Mouse (Mus musculus): ENCODE results near the gene Bcl2l11. TPM values are rescaled to one million over a fixed set of nuclear protein-coding genes. Genes with fewer than 3 reads are reported as not detected.
"Not testable (repeated sequence)": the region's sequence is repeated elsewhere in the genome, so short reads cannot be mapped to it uniquely, and the experiment has no call there.

Gene Bcl2l11
- total RNA-seq (2014; fragmentation: Nextera tagmentation) (13.1 and 14.4 TPM in 2 replicates), total RNA-seq (2017) (12.1 and 13.4 TPM in 2 replicates)

GRCm38 (mm10) chr2:128125635-128126470 lies at the start of gene Bcl2l11:
Gene Bcl2l11, plus strand, starts transcription at chr2:128126038.
- ATAC-seq (replicated peaks; ENCODE audit: poor library complexity, severe bottlenecking), result peak; percentile 60

- no peak for ATAC-seq (replicated peaks; ENCODE audit: poor library complexity, severe bottlenecking)
Measured at GRCm38 (mm10) chr2:128076936-128077335, 48.9 kb upstream of the Bcl2l11 start.

- ATAC-seq (replicated peaks; ENCODE audit: poor library complexity, severe bottlenecking), result no peak
Measured at GRCm38 (mm10) chr2:128078859-128079258, 47.0 kb upstream of the Bcl2l11 start.

GRCm38 (mm10) chr2:128079316-128079715 lies 46.5 kb upstream of the Bcl2l11 start:
- no peak for ATAC-seq (replicated peaks; ENCODE audit: poor library complexity, severe bottlenecking)

GRCm38 (mm10) chr2:128083844-128084243 lies 42.0 kb upstream of the Bcl2l11 start:
- no peak for ATAC-seq (replicated peaks; ENCODE audit: poor library complexity, severe bottlenecking)

- ATAC-seq (replicated peaks; ENCODE audit: poor library complexity, severe bottlenecking), result no peak
Measured at GRCm38 (mm10) chr2:128084607-128085006, 41.2 kb upstream of the Bcl2l11 start.

- ATAC-seq (replicated peaks; ENCODE audit: poor library complexity, severe bottlenecking), result peak; percentile 50; the same call in 1 of the 2 replicates
Measured at GRCm38 (mm10) chr2:128085481-128085880, 40.4 kb upstream of the Bcl2l11 start.

GRCm38 (mm10) chr2:128086301-128086886 lies 39.4 kb upstream of the Bcl2l11 start:
- ATAC-seq (replicated peaks; ENCODE audit: poor library complexity, severe bottlenecking), result no peak

- ATAC-seq (replicated peaks; ENCODE audit: poor library complexity, severe bottlenecking), result no peak
Measured at GRCm38 (mm10) chr2:128086996-128087526, 38.8 kb upstream of the Bcl2l11 start.

- no peak for ATAC-seq (replicated peaks; ENCODE audit: poor library complexity, severe bottlenecking)
Measured at GRCm38 (mm10) chr2:128087798-128088545, 37.9 kb upstream of the Bcl2l11 start.

- ATAC-seq (replicated peaks; ENCODE audit: poor library complexity, severe bottlenecking), result no peak
Measured at GRCm38 (mm10) chr2:128090283-128090885, 35.5 kb upstream of the Bcl2l11 start.

GRCm38 (mm10) chr2:128091431-128092369 lies 34.1 kb upstream of the Bcl2l11 start:
- ATAC-seq (replicated peaks; ENCODE audit: poor library complexity, severe bottlenecking), result no peak

GRCm38 (mm10) chr2:128092451-128092850 lies 33.4 kb upstream of the Bcl2l11 start:
- ATAC-seq (replicated peaks; ENCODE audit: poor library complexity, severe bottlenecking), result no peak

- no peak for ATAC-seq (replicated peaks; ENCODE audit: poor library complexity, severe bottlenecking)
Measured at GRCm38 (mm10) chr2:128094196-128094595, 31.6 kb upstream of the Bcl2l11 start.

- ATAC-seq (replicated peaks; ENCODE audit: poor library complexity, severe bottlenecking), result no peak
Measured at GRCm38 (mm10) chr2:128094602-128095001, 31.2 kb upstream of the Bcl2l11 start.

- ATAC-seq (replicated peaks; ENCODE audit: poor library complexity, severe bottlenecking), result no peak
Measured at GRCm38 (mm10) chr2:128095270-128095669, 30.6 kb upstream of the Bcl2l11 start.

- ATAC-seq (replicated peaks; ENCODE audit: poor library complexity, severe bottlenecking), result no peak
Measured at GRCm38 (mm10) chr2:128096070-128096469, 29.8 kb upstream of the Bcl2l11 start.

- not testable (repeated sequence) for ATAC-seq (replicated peaks; ENCODE audit: poor library complexity, severe bottlenecking)
Measured at GRCm38 (mm10) chr2:128098118-128098517, 27.7 kb upstream of the Bcl2l11 start.

- no peak for ATAC-seq (replicated peaks; ENCODE audit: poor library complexity, severe bottlenecking)
Measured at GRCm38 (mm10) chr2:128102086-128102485, 23.8 kb upstream of the Bcl2l11 start.
